Mouse (Mus musculus) v-Abl transformed pro-B cells (cell line): Measurements from ENCODE around the gene Tnnc2.

Source experiments
- in situ Hi-C, 2 experiments: fragments of 400-800 bp; cut with MboI; formaldehyde crosslinking; loops; one replicate each; pipeline ENCODE4 v1.15.1; 2025; ENCODE audit not compliant: unreplicated experiment in 2 of 2

Gene Tnnc2

DNA sequence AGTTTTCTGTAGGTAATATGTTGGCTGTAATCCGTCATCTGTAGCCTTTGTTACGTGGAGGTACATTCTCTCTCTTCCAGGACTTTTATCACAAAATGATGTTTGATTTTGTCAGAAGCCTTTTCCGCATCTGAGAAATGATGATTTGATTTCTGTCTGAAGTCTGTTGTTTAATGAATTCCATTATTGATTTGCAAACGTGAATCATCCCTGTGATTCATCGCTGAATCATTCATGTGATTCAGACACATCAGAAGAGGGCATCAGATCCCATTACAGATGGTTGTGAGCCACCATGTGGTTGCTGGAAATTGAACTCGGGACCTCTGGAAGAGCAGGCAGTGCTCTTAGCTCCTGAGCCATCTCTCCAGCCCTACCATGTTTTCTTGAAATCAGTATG is 30.8 kb downstream of the Tnnc2 start:
- in situ Hi-C loops, result no loop called here

DNA sequence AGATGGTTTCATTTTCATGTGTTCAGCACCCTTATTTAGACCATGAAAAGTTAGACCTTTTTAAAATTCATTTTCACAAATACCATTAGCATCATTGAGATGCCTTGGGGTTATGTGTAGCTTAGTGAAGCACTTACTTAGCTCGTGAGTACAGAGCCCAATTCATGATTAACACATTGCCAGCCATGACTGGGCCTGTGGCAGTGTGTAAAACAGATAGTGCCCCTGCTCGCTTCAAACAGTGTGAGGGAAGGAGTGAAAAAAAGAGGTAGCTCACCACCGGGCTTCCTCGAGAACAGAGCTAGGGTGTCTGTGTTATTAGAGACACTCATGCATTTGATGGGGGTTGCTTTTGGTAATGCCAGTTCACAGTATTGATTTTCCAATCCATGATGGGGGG is 31.6 kb downstream of the Tnnc2 start:
- in situ Hi-C loops, result no loop called here

DNA sequence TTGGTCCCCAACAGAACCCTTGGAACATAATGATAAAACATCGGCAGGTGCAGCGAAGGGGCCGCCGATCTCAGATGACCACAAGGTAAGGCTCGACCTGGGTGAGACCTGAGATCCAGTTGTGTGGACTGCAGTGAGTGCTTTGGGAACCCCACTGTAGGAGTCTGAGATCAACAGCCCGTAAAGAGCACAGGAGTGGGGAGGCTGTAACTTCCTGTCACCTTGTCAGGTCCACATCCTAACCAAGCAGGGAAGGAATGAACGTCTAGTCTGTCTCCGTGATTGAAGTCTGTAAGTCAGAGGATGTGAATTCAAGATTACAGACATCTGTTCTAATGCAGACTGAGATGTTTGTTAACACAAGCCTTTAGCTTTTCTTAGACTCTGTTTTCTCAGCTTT is 33.1 kb downstream of the Tnnc2 start:
- in situ Hi-C loops, result no loop called here

DNA sequence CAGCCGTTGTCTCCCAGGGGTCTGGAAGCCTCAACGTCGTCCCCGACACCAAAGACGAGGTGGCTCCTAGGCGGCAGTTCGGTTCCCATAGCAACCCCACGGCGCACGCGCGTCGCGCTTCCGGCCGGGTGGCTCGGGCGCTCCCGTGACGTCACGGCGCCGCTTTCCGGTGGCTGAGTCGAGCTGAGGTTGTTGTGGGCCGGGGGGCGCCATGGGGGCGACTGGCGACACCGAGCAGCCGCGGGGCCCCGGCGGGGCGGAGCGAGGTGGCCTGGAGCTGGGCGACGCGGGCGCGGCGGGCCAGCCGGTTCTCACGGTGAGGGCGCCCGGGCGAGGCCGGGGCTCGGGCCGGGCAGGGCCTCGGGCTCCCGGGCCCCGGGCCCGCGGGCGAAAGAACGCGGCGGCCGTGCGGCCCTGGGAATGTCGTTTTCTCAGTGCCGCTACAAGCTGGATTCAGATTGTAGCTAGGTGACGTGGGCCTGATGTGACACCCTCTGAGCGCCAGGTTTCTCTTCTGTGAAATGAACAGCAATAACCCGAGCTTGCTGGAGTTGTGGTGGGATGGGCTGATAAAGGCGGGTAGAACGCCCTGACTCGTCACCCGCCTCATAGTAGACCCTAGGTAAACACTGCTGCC is 33.8 kb downstream of the Tnnc2 start, which contains the start of the genes Wfdc3 and Dnttip1:
Wfdc3 (minus strand) TSS at position 89 of the 637 bp plus-strand sequence.
Dnttip1 (plus strand) TSS at position 141 of the 637 bp plus-strand sequence.
- in situ Hi-C loops, result no loop called here

DNA sequence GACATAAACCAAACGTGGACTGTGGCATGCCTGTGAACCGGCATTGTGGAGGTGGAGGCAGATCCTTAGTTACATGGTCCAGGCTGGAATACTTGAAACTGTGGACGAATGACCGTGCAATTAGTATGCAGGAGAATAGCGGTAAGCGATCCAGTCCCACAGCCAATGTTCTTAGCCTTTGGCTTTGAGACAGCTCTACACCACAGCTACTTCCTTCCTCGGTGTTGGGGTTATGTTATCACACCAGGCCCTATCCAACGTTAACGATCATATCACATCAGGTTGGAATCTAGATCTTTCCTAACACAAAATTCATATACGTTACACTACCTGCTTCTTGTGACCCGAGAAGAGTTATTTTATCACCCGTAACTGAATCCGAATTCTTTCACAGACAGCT is 34.8 kb downstream of the Tnnc2 start:
- in situ Hi-C loops, result no loop called here

DNA sequence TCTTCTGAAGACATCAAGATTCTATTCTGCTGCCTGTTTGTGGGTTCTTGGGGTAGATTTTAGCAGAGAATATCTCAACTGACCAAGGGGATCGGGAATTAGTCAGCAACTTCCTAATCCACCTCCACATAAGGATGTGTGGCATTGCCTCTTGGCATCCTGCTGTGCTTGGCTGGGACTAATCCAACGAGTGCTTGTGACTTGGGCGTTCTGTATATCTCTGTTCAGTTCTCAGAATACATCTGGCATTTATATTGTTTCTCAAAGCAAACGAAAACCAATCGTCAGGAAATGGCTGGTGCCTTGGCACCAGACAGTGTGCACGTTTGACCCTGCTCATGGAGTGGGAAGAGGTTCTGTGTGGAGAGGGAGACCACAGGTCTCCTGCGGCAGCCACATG is 39.9 kb downstream of the Tnnc2 start:
- in situ Hi-C loops, result no loop called here

DNA sequence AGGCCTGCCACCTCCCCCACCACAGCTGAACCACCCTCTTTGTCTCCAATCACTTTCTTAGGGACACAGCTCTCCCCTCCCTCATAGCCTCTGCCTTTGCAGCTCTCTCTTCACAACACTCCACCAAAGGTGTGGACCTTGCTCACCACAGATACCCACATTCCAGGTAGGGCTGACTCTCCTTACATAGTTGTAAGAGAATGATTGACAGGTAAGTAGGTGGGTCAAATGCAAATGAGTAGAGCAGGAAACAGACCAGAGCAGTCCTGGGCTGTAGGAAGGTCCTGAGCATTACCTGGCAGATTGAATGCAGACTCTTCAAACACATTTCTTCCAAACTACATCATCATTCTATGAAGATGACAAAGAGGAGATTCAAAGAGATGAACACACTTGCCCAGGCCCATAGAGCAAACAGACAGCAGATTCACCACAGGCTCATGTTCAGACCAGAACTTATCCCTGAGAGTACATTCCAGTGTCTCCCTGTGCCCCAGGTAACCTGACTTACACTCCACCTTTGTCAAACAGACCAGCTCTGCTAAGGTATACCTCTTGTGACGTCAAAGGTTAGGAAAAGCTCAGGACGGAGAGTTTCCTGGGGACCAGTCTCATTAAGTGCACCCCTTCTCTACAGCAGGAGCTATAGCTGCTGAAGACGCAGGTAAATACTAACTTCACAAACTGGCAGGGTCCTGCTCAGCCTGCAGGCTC is 42.2 kb downstream of the Tnnc2 start:
- in situ Hi-C loops, result no loop called here

DNA sequence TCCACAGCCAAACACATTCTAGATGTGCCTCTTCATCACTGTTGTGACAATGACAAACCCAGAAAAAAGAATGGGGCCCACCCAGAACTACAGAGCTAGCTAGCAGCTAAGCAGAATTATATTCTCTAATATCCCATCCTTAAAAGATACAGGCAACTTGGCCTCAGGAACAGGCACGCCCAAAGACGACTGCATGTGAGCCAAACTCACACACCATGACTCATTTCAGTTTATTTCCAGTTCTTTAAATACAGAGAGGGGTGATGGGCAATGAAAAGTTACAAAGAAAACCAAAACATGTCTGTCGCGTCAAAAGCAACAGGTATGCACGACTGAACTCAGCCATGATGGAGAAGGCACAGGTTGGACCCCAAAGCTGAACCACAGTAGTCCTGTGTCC is 44.3 kb downstream of the Tnnc2 start:
- in situ Hi-C loops, result no loop called here

DNA sequence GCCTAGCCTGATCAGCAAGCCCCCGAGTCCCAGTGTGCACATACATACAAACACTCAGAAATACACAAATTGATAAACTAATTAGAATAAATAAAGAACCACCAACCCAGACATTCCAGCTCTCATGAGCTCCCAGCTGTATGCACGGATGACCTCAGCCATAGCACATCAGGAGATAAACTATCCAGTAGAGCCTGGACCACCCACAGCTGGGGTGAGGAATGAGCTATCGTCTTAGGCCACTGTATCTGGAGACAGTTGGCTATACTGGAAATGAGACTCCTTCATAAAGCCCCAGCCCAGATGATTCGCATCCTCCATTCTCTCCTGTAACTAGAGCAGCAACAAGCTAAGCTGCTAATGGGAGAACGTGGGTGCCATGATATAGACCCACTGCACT is 44.9 kb downstream of the Tnnc2 start:
- in situ Hi-C loops, result no loop called here

DNA sequence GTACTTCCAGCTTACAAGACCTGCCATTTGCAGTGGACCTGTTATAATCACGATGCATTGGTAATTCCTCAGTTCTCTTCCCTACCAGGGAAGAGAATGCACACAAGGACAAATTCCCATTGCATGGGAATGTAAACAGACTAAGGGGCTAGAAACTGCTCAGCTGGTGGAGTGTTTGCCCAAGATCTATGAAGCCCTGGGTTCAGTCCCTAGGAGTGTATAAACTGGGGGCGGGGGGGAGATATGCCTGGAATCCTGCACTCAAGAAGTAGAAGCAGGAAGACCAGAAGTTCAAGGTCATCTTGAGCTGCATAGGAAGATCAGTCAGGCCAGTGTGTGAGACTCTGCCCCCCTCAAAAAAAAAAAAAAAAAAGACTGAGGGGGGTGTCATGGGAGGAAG is 46.5 kb downstream of the Tnnc2 start:
- in situ Hi-C loops, result no loop called here

DNA sequence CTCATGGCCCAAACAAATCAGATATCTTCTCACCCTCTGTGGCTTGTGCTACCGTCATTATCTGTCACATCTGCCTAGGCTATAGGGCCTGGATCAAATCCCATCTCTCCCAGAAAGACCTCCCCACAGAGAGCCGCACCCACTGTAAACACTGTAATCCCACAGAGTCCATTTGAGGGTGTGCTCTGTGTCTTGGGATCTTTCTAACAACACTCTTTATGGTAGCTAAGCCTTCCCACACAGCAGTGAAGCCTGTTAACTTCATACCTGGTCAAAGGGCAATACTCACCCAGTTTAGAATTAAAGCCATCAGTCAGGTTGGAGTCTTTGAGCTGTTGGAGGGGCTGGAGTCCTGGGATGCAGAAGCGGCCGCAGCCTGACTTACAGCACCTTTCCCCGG is 48.0 kb downstream of the Tnnc2 start:
- in situ Hi-C loops, result no loop called here
